Mouse (Mus musculus) MEL (cell line): ENCODE data around the gene Tmem50b.

ENCODE experiments used
- CTCF ChIP-seq, 3 experiments: IDR thresholded peaks in 2 of 3; conservative IDR thresholded peaks in 1 of 3; 2 replicates each; pipeline ENCODE4 v1.5.1; 2011 to 2012; ENCODE audit warnings: low read length in 3 of 3, low read depth in 2 of 3, mild to moderate bottlenecking in 2 of 3, improper control_type of control experiment in 1 of 3, inconsistent platforms in 1 of 3, mixed read lengths in 1 of 3, moderate library complexity in 1 of 3; ENCODE audit not compliant: control insufficient read depth in 1 of 3, insufficient read depth in 1 of 3, poor library complexity in 1 of 3, severe bottlenecking in 1 of 3
- POLR2A ChIP-seq, 2 experiments: IDR thresholded peaks; 2 replicates each; pipeline ENCODE4 v1.6.1; 2011 to 2012; ENCODE audit warnings: low read length in 2 of 2, mild to moderate bottlenecking in 2 of 2, control low read depth in 1 of 2, improper control_type of control experiment in 1 of 2, low read depth in 1 of 2, moderate library complexity in 1 of 2; ENCODE audit not compliant: control insufficient read depth in 1 of 2, insufficient read depth in 1 of 2, poor library complexity in 1 of 2

DNA sequence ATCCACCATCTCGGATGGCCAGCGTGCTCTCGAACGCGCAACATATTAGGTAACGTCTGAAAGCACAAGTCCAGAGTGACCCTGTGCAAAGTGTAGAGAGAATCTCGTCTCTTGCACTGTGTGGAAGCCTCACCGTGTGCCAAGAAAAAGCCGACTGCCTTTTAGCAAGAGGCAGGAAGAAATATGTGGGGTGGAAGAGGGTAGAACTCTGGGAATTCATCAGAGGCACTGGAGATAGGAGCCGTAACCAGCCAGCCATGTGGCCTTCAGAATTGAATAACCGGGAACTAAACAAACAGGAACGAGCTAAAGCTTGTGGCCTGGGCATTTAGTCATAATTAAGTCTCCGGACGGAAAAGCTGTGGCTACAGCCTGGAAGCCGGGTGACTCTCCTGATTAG is 40.9 kb downstream of the Tmem50b start:
- TF ChIP-seq CTCF (IDR thresholded peaks at IDR 0.05 in 2 of 3, conservative IDR thresholded peaks at IDR 0.05 in 1 of 3; ENCODE audit: control insufficient read depth in 1 of 3, insufficient read depth in 1 of 3, low read depth in 2 of 3, low read length in 3 of 3, poor library complexity in 1 of 3, severe bottlenecking in 1 of 3) (no peak), POLR2A (IDR thresholded peaks at IDR 0.05; ENCODE audit: control insufficient read depth in 1 of 2, insufficient read depth in 1 of 2, low read depth in 1 of 2, low read length in 2 of 2, poor library complexity in 1 of 2) (no peak)
